Mouse (Mus musculus): ENCODE measurements at regions not wholly inside any gene's neighbourhood (a gene's known extent, or its start where the extent isn't known, plus 50 kb on each side); places are given as distances from the start of the nearest gene placed in this dataset.
A peak's percentile ranks its signal among the peaks of the same experiment; 100 is the strongest.

GRCm38 (mm10) chr11:19073265-19073664, 54.5 kb upstream of the Meis1 start:
- H3K4me2 ChIP-seq: no peak overlapping the region
- no peaks in the 10 kb centered on the region for H3K27me3 ChIP-seq
- peak overlapping the region; percentile 35; the same call in 1 of the 2 replicates for H3K27ac ChIP-seq (replicated peaks)
- H3K9ac ChIP-seq: no peak overlapping the region
- no peak for ATAC-seq (ENCODE audit: low read depth)
- no peaks in the 10 kb centered on the region for H3K9me3 ChIP-seq
- WGBS: 67% methylated on average over 5 of the region's 5 CpGs
- no peaks in the 10 kb centered on the region for H3K36me3 ChIP-seq
- peaks cover 6% of the 10 kb centered on the region for H3K4me1 ChIP-seq (replicated peaks)
- no peak overlapping the region for H3K4me3 ChIP-seq

DNA sequence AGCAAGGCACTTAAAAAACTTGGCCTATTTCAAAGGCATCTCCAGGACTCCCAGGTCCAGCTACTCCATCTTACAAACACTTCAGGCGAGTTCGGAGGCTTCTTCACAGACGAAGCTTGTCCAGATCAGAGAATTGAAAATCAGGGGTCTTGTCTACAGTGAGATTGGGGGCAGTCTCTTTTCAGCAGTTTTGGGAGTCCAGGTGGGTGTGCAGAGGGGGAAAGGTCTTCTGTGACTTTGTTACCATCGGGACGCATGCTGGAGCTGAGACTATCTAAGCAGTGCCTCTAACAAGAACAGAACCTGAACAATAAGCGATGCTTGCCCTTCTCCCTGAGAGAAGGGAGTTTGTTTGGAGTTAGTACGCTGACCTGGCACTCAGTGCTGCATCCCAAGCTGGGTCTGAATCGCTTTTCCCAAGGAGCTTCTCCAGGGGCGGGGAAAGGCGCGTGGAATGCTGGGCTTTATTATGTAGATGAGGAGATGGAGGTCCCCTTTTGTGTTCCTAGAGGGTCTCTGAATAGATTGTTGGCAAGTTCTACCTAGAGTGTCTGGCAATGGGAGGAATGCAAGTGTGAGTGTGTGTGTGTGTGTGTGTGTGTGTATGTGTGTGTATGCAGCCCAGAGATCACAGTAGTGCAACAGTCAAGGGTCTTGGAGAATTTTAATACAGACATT, 55.2 kb upstream of the Meis1 start:
- Histone ChIP-seq H3K4me3 (no peak overlapping the region), H3K4me2 (0 out of 2 replicates have a peak overlapping the region, but pooled peaks have one; percentile 3), H3K4me1 (replicated peaks) (peaks cover 6% of the 10 kb centered on the region), H3K27me3 (no peaks in the 10 kb centered on the region), H3K27ac (replicated peaks) (peak overlapping the region; percentile 35; the same call in 1 of the 2 replicates), H3K9me3 (no peaks in the 10 kb centered on the region), H3K36me3 (no peaks in the 10 kb centered on the region), H3K9ac (no peak overlapping the region)
- WGBS: 24% methylated on average over 11 of the region's 11 CpGs
- ATAC-seq (ENCODE audit: low read depth): peak; percentile 88

- ATAC-seq (ENCODE audit: low read depth): no peak
- no peaks in the 10 kb centered on the region for H3K9me3 ChIP-seq
- 76% methylated on average over 15 of the region's 15 CpGs for WGBS
- no peak overlapping the region for H3K4me3 ChIP-seq
- H3K27me3 ChIP-seq: no peaks in the 10 kb centered on the region
- H3K9ac ChIP-seq: no peak overlapping the region
- H3K27ac ChIP-seq (replicated peaks): no peak overlapping the region
- H3K36me3 ChIP-seq: no peaks in the 10 kb centered on the region
- no peak overlapping the region for H3K4me2 ChIP-seq
- no peaks in the 10 kb centered on the region for H3K4me1 ChIP-seq (replicated peaks)
Measured at GRCm38 (mm10) chr11:19091101-19091857, 72.5 kb upstream of the Meis1 start.

GRCm38 (mm10) chr11:19092967-19093745, 74.4 kb upstream of the Meis1 start:
- Histone ChIP-seq H3K27ac (replicated peaks) (no peak overlapping the region), H3K36me3 (no peaks in the 10 kb centered on the region), H3K9me3 (no peaks in the 10 kb centered on the region), H3K9ac (no peak overlapping the region), H3K4me1 (replicated peaks) (no peaks in the 10 kb centered on the region), H3K27me3 (no peaks in the 10 kb centered on the region), H3K4me3 (no peak overlapping the region), H3K4me2 (no peak overlapping the region)
- 48% methylated on average over 9 of the region's 9 CpGs for WGBS
- no peak for ATAC-seq (ENCODE audit: low read depth)

GRCm38 (mm10) chr11:19093749-19094148, 75.0 kb upstream of the Meis1 start:
- Histone ChIP-seq H3K4me2 (no peak overlapping the region), H3K27me3 (no peaks in the 10 kb centered on the region), H3K9ac (no peak overlapping the region), H3K36me3 (no peaks in the 10 kb centered on the region), H3K4me1 (replicated peaks) (no peaks in the 10 kb centered on the region), H3K27ac (replicated peaks) (no peak overlapping the region), H3K9me3 (no peaks in the 10 kb centered on the region), H3K4me3 (no peak overlapping the region)
- no peak for ATAC-seq (ENCODE audit: low read depth)
- 62% methylated on average over 4 of the region's 4 CpGs for WGBS

DNA sequence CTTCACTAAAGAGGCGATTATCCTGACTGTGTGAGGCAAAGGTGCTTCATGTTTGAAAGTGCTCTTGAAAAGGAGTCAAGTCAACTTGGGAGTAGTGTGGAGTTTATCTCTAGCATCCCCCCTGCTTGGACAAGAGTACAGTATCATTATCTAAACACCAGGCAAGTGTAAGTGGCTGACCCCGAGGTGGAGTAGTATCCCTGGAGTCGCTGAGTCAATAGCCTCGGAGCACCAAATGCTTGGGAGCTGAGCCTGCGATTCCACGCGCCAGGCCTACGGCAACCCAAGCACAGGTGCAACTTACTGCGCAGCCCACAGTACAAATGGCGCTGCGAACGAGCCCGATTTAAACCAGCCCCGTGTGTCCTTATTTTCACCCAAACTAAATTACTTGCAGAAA, 75.4 kb upstream of the Meis1 start:
- H3K4me2 ChIP-seq: no peak overlapping the region
- H3K9me3 ChIP-seq: no peaks in the 10 kb centered on the region
- no peaks in the 10 kb centered on the region for H3K4me1 ChIP-seq (replicated peaks)
- ATAC-seq (ENCODE audit: low read depth): no peak
- H3K4me3 ChIP-seq: no peak overlapping the region
- no peaks in the 10 kb centered on the region for H3K27me3 ChIP-seq
- H3K9ac ChIP-seq: no peak overlapping the region
- WGBS: 89% methylated on average over 14 of the region's 14 CpGs
- H3K36me3 ChIP-seq: no peaks in the 10 kb centered on the region
- H3K27ac ChIP-seq (replicated peaks): no peak overlapping the region

DNA sequence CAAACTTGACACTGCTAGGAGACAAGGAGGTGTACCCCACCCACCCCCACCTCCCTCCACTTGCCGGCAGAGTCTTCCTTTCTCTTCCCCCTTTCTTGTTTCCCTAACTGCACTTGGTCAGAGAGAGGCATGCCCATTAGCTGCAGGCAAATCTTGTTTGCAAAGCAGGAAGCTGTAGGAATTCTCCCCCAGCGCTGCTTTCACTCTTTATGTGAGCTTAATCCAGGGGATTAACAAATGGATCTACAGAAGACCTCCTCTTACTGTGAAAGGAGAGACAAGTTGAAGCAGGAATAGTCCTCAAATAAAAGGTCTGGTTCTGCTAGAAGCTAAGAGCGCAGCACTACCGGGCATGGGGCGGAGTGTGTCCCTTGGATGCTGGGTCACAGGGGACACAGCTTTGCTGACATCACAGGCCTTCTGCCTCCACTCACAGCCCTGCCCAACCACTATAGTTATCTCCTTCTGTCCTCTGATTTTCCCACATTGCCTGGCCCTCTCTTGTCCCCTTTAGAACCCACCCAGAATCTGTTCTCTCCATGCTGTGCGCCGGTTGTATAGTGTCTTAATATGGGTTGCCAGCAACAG, 84.3 kb upstream of the Meis1 start:
- Histone ChIP-seq H3K4me2 (no peak overlapping the region), H3K27me3 (no peaks in the 10 kb centered on the region), H3K36me3 (no peaks in the 10 kb centered on the region), H3K4me3 (no peak overlapping the region), H3K4me1 (replicated peaks) (no peaks in the 10 kb centered on the region), H3K9ac (no peak overlapping the region), H3K27ac (replicated peaks) (no peak overlapping the region), H3K9me3 (no peaks in the 10 kb centered on the region)
- ATAC-seq (ENCODE audit: low read depth): no peak
- 52% methylated on average over 7 of the region's 7 CpGs for WGBS

- Histone ChIP-seq H3K4me1 (replicated peaks) (0 out of 2 replicates have a peak, but pooled peaks cover 4% of the 10 kb centered on the region), H3K9ac (no peak overlapping the region), H3K27me3 (no peaks in the 10 kb centered on the region), H3K4me3 (no peak overlapping the region), H3K9me3 (no peaks in the 10 kb centered on the region), H3K36me3 (no peaks in the 10 kb centered on the region), H3K27ac (replicated peaks) (no peak overlapping the region), H3K4me2 (no peak overlapping the region)
- WGBS: 81% methylated on average over 6 of the region's 6 CpGs
- no peak for ATAC-seq (ENCODE audit: low read depth)
Measured at GRCm38 (mm10) chr11:19107180-19107579, 88.4 kb upstream of the Meis1 start.

DNA sequence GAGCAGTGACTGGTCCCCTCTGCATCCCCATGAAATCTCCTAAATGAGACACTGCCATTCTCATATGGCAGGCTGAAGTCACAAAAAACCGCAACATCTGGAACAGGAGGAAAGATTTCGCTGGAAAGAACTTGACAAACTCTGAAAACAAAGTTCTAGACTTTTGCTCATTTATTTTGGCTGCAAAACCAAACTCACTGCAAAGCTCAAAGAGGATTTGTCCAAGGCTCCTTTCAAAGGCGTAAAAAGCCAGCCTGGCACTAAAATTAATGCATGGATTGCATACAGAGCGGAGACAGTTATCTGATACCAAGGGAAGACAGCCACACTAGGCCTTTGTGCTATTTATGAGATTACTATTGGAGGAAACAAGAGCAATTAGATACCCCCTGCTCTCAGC, 90.3 kb upstream of the Meis1 start:
- Histone ChIP-seq H3K36me3 (no peaks in the 10 kb centered on the region), H3K9me3 (no peaks in the 10 kb centered on the region), H3K4me2 (no peak overlapping the region), H3K4me1 (replicated peaks) (0 out of 2 replicates have a peak, but pooled peaks cover 5% of the 10 kb centered on the region), H3K27ac (replicated peaks) (no peak overlapping the region), H3K27me3 (no peaks in the 10 kb centered on the region), H3K9ac (no peak overlapping the region), H3K4me3 (no peak overlapping the region)
- ATAC-seq (ENCODE audit: low read depth): no peak
- 57% methylated on average over 4 of the region's 4 CpGs for WGBS

DNA sequence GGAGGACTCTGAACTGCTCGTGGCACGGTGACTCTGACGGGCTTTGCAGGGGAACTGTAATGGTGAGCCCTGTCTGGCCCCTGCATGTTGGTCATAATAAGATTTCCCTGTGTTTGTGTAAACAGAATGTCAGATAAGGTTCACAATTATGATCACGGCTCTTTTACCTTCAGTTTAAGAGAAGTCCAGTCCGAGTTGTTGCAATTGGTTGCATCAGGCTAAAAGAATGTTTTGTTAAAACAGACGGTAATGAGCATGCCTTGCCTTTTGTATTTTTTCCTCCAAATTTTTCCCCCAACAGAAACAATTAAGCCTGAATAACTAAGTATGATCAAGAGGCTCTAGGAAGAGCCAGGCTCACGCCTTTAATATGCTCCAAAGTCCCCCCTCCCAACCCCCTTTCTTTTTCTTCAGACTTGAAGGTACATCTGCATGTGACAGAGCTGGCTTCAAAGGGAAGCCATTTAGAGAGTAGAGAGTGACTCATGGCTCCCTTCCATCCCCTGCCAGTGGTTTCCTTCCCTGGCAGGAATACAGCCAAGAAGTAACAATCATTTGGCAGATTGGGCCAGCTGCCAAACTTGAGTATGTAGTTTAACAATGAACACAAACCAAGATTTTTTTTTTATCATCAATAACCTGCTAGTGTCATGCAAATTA, 93.3 kb upstream of the Meis1 start:
- peak; percentile 40; the same call in 1 of the 2 replicates for ATAC-seq (ENCODE audit: low read depth)
- Histone ChIP-seq H3K4me2 (no peak overlapping the region), H3K9ac (no peak overlapping the region), H3K27me3 (no peaks in the 10 kb centered on the region), H3K9me3 (no peaks in the 10 kb centered on the region), H3K4me1 (replicated peaks) (0 out of 2 replicates have a peak, but pooled peaks cover 5% of the 10 kb centered on the region), H3K36me3 (no peaks in the 10 kb centered on the region), H3K27ac (replicated peaks) (no peak overlapping the region), H3K4me3 (no peak overlapping the region)
- WGBS: 48% methylated on average over 7 of the region's 7 CpGs

DNA sequence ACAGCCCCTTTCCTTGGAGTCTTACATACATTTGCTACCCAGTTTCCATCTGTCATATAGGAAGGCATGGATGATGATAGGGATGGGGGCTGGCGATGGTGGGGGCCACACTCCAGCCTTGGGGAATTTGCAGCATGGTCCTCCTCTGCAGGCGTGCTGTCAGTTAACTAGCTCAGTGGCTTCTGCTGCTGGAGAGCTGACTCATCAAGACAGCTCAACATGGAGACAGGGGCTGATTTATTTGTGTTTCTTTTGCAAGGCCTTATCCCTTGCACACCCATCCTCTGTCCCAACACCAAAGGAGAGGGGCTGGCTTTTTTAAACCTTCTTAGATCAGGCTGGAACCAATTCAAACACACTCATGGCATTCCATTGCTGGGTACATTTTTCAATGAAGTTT, 98.3 kb upstream of the Meis1 start:
- no peak for ATAC-seq (ENCODE audit: low read depth)
- no peak overlapping the region for H3K4me2 ChIP-seq
- H3K9me3 ChIP-seq: no peaks in the 10 kb centered on the region
- H3K27me3 ChIP-seq: no peaks in the 10 kb centered on the region
- H3K4me1 ChIP-seq (replicated peaks): peaks cover 21% of the 10 kb centered on the region; the same call in 1 of the 2 replicates
- H3K27ac ChIP-seq (replicated peaks): no peak overlapping the region
- no peak overlapping the region for H3K9ac ChIP-seq
- 80% methylated on average over 2 of the region's 2 CpGs for WGBS
- no peaks in the 10 kb centered on the region for H3K36me3 ChIP-seq
- H3K4me3 ChIP-seq: no peak overlapping the region
